Mouse (Mus musculus) right cerebral cortex, adult 18-20 months (tissue): ENCODE measurements at regions not wholly inside any gene's neighbourhood (a gene's known extent, or its start where the extent isn't known, plus 50 kb on each side); places are given as distances from the start of the nearest gene placed in this dataset.
A peak's percentile ranks its signal among the peaks of the same experiment; 100 is the strongest.

Experiments
- DNase-seq: peaks from one replicate; pipeline ENCODE4 v3.0.0; 2022; ENCODE audit warnings: mixed read lengths

DNA sequence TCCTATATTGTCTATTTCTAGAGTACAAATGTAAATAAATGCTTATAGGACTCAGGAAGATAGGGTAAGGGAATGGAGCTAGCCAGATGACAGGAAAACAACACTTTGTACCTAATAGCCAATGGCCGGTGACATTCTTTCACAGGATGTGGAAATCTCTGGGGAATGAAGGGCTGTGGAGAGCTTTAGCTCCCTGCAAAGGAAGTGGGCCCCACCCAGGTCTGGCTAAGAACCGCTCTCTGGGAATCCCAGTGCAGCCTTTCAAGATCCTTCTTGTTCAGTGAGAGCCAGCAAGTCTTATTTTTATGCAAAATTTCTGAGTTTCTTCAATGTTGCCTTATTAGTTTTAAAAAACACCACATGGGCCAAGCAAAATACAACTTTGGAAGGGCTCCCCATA lies 54.7 kb upstream of the Pappa2 start:
- DNase-seq: no peak

DNA sequence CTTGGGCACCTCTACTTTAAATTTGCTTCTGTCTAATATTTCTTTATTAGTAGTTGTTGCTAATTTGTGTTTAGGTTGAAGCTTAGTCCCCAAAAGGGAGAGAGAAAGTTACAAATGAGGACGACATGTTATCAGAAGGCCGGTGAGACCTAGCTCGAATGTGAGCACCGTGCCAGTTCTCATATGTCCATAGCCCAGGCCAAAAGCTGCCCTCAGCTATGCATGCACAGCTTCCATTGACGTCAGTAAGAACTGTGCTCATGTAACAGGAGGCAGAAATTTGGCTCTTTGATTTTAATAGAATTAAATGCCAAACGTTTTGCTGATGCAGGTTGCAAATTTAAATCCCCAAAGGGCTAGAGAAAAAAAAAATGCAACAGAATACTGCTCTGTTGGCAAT lies 56.1 kb upstream of the Pappa2 start:
- DNase-seq: no peak

DNA sequence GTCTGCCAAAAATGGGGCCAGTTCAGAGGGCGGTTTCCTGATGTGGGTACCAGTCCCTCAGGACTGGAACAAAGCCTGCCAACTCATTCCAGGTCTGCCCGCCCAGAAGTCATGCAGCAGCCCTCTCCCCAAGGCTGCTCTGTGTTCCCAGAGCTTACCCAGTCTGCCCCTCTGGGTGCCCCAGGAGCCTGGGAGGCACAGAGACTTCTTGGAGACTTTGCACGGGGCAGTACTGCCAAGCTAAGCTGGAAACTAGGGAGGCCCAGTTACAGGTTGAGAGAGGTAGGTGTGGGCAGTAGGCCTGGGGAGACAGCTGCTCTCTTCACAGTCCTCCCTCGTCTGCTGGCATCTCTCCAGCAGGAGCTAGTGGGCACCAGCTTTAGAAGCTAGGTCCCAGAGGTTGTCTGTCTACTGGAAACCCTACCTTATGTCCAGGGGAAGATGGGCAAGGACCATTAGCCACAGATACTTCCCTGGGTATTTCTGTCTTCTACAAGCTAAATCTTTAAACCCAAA lies 65.6 kb upstream of the Pappa2 start:
- DNase-seq: peak; percentile 1

DNA sequence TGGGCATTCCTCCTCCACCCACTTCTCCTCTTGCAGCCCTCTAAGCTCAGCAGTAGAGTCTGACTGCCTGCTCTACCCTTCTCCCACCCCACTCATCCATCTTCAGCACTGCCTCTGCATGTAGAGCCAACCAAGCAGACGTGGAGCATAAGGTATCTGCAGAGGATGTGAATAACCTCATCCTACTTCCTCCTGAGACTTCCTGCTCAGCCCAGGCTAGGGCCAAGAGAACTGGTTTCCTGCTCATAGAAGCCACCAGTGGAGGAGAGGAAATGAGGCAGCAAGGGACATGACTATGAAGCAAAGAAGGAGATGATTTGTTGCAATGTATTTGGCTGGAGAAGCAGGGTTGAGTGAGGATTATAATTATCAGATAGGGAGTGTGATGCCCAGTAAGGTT lies 84.7 kb upstream of the Pappa2 start:
- peak; percentile 0 for DNase-seq

DNA sequence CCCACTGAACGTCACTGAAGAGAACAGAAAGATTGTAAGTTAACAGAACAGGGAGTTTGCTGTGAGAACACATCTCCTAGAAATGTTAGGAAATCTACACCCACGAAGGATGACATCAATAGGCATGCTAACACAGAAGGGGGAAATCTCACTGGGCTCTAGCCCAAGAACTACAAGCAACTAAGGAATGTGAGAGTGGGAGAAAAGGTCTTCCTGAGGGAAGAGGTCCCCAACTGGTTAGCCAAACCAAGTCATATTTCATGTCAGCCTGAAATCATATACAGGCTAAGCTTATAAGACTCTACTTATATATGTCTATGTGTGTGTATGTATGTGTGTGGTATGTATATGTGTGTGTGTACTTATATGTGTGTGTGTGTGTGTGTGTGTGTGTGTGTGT lies 118.9 kb upstream of the Pappa2 start:
- DNase-seq: no peak

DNA sequence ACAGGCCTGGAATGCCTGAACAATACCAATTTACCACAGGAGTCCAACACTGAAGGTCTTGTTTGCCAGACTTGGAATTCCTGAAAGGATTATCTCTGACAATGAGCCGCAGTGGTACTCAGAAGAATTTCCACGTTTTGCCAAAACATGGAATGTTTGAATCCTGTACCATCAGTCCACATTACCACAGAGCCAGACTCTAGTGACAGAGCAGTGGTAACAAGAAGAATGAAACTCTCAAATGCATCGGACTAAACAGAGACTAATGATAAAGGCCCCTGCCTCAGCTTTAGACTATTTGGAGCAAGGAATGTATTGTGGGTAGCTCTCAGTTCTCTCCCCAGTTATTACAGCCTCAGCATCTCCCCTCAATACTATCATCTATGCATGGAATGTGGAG lies 109.9 kb upstream of the Cop1 start:
- DNase-seq: no peak

DNA sequence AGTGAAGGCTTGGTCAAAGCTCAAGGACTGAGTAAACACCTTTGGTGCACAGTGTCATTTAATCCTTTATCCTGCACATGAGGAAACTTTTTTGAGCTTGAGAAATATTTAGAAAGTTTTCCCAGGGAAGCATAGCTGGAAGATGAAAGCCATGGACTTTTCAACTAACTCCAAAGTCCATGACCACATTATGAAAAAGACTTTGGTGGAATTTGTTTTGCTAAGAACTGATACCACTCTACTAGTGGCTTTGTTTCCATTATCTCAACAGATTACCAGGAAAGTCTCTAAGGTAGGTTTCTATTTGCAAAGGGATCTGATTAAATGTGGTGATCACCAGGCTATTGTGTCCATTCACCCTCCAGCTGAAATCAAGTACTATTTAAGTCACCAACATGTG lies 107.2 kb upstream of the Cop1 start:
- no peak for DNase-seq

DNA sequence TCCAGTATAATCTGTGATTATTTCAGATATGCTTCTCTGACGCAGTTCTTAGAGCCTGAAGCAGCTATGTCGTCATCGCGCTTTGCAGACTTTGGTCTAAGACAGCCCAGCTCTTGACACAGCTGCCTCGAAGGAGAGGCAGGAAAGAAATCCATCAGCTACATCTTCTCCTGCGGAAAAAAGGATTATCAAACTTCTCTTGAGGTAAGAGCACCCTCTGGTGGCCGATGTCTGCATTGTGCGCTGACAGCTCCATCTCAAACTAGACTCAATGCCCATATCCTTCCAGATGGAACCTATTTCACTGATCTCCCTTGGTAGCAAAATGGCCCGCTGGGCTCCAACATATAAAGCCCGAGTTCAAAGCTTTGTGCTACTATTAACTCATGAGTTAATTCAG lies 96.8 kb upstream of the Cop1 start:
- DNase-seq: peak; percentile 73

DNA sequence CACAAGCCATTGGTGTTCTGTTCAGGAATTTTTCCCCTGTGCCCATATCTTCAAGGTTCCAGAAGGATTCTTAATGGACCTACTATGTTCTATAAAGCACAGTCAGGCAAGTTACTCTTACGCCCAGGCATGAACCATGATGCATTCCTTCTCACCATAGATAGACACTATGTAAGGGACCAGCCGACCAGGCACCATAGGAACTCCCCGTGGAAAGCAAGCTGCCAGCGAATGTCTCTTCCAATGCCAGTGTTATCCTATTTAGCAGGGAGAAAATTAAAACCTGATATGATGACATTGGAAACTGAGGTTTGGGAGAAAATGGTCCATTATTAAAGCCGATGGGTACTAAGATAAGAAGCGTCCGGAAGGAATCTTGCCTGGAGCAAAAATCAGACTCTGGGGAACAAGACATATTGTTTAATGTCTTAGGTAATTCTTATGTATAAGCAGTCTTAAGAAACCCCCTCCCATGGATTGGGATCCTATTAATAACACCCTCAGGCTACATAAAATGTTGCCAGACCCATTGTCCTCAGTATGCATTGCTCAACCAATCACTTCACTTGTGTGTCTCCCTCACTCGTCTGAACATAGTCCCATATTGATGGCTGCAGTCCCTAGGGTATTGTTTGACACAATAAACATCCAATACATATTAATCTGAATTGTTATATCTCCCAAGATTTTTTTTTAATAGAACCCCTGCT lies 84.2 kb upstream of the Cop1 start:
- DNase-seq: no peak

DNA sequence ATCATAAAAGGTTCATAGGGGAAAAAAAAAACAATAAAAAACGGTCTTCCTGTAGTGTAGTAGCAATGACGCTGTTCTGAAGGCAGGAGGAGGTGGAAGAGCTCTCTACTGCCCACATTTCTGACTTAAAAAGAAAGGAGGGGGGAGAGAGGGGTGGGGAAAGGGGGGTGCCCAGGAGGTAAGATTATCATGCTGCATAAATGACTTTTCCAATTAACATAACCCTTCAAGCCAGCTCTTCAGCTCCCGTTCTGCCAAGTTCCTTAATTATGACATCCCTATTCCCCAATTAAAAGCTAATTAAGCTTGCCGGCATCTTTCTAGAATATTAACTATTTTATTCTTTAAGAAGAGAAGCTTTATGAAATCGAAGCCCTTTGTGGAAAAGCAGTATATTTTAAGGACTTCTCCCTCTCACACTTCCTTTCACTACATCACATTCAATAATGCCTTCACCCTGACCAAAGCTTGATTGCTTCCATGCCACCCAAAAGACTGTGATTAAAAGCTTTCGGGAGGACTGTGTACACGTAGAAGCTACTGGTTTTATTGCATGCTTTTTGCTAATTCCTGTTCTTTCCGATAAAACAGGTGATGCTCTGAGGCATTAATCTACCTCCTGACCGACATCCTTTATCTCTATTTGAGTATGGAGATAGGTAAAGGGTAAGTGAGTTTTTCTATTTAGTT lies 83.5 kb upstream of the Cop1 start:
- no peak for DNase-seq

DNA sequence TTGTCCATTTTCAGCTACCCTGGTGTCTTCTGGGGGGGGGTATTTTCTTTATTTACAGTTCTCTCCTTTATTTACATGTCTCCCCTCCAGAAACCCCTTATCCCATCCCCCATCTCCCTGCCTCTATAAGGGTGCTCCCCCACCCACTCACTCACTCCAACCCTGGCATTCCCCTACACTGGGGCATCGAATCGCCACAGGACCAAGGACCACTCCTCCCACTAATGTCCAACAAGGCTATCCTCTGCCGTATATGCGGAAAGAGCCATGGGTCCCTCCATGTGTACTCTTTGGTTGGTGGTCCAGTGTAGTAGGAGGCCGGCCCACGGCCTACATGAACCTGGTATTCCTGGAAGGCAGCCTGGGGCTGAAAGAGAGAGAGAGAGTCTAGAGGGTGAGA lies 82.9 kb upstream of the Cop1 start:
- DNase-seq: no peak

DNA sequence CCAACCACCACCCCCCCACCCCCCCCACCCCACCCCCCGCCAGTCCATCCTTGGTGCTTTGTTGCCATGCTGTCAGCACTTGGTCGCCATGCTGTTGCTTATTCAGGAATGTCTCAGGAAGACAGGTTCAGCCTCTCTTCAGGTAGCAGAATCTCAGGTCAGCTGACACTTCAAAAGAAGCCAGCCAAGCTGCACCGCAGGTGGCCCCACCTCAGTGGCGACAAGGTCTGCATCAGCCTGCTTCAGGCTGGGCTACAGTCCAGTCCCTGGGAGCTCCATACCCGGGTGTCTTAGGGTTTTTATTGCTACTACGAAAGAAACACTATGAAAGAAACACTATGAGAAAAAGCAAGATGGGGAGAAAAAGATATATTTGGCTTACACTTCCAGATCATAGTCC lies 82.4 kb upstream of the Cop1 start:
- DNase-seq: no peak

DNA sequence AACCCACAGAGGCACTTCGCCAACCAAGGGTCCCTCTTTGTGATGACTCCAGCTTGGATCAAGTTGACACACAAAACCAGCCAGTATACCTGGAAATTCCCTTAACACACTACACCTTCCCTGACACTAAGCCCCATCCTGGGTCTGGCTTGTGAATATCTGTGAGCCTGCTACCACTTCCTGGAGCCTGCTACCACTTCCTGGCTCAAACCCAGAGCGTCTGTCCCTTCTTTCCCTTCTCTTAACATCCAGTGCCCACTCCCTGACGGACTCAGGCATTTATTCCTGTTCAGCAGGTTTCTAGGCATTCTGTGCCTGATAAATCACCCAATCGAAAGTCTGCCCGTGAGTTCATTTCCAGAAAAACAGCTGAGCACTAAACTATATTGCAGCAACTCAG lies 81.8 kb upstream of the Cop1 start:
- DNase-seq: no peak

DNA sequence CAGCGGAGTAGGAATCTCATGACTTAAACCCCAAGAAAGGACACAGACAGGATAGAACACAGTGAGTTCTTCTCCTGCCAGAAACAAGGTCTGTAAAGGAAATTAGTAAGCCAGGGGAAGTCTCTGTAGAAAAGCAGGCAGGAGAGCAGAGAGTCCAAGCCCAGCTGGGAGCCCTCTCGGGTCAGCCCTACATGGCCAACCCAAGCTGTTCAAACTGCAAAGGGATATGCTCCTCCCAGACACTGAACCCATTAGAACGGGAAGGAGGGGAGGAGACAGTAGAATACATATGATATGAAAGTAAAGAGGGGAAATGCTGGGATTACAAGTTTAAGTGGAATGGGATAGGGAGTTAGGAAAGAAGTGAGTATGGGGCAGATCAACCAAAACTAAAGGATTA lies 75.7 kb upstream of the Cop1 start:
- DNase-seq: no peak

DNA sequence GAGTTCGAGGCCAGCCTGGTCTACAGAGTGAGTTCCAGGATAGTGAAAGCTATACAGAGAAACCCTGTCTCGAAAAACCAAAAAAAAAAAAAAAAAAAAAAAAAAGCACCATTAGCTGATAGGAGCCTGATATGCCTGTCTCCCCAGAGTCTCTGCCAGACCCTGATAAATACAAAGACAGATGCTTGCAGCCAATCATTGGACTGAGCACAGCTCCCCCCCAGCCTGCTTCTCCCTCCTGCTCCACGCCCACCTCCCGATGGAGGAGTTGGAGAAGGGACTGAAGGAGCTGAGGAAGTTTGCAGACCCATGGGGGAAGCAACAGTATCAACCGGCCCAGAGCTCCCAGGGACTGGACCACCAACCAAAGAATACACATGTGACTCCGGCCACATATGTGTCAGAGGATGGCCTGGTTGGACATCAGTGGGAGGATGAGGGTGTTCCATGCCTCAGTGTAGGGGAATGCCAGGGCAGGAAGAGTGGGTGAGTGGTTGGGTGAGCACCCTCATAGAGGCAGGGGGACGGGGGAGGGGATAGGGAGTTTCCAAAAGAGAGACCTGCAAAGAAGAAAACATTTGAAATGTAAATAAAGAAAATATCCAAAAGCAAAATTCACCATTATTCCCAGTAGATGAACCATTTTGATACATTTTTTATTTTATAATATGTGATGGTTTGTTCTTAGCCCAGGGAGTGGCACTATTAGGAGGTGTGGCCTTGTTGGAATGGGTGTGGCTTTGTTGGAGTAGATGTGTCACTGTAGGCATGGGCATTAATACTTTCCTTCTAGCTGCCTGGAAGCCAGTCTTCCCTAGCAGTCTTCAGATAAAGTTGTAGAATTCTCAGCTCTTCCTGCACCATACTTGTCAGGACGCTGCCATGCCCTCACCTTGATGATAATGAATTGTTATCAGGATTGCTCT lies 71.8 kb upstream of the Cop1 start:
- DNase-seq: no peak

DNA sequence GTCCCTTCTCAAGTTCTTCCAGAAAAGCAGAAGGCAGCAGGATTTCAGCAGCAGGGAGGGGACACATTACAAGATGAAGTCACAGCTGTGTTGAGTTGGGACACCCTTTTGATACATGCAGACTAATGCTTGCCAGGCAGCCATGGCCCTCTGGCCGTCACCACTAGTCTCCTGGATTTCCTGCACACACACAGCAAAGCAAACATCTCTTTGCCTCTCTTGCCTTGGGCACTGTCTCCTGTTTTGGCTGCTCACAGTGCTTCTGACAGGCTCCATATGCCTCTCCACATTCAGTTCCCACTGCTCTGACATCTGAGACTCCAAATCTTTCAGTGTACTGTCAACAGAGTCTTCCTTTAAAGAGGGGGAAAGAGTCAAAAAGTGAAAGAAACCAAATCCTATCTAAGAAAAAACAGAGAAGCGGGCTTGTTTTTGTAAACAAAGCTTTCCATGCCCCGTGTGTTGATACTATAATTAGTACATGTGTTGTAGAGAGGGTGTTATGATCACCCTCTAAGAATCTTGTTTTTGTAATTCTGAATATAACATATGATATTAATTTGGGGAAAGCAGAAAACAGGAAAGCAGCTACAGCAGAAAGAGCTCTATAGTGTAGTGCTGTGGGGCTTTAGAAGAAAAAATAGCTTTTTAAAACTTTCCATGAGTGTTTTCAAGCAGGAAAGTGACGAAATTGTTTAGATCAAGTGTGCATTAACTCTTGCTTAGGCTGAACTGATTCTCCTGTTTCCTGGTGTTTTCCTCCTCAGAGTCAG lies 68.8 kb upstream of the Cop1 start:
- DNase-seq: peak; percentile 11

DNA sequence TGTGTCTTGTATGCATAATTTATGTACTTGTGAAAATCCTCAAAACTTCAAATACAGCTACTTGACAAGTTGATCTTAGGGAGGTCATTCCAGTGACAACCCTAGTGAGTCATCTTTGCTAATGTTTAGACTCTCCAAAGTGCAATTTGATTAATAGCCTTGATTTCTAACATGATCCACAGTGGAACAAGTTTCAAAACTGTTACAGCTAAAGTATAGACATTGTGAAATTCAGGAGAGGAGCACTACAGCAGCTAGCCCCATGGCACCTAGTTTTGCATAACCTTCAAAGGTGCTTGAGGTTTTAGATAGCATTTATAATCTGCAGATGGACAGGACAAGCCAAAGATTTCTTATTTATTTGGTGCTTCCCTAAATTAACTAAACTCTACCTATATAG lies 50.1 kb upstream of the Cop1 start:
- no peak for DNase-seq
